Mouse (Mus musculus) heart, adult 8-10 months (tissue): Measurements from ENCODE around the gene Mgll. TPM values are rescaled to one million over a fixed set of nuclear protein-coding genes. Genes with fewer than 3 reads are reported as not detected.

Experiments used
- DNase-seq: peaks from one replicate; pipeline ENCODE4 v3.0.0; 2022; ENCODE audit warnings: low spot score
- total RNA-seq, 4 experiments: library from RNA; stranded (reverse); gene quantifications; 2 replicates each; pipeline ENCODE4 v1.2.4; 2022

Mgll gene
- total RNA-seq, 4 experiments from 2014 or later, result 74.8 to 134 (median 102) TPM

DNA sequence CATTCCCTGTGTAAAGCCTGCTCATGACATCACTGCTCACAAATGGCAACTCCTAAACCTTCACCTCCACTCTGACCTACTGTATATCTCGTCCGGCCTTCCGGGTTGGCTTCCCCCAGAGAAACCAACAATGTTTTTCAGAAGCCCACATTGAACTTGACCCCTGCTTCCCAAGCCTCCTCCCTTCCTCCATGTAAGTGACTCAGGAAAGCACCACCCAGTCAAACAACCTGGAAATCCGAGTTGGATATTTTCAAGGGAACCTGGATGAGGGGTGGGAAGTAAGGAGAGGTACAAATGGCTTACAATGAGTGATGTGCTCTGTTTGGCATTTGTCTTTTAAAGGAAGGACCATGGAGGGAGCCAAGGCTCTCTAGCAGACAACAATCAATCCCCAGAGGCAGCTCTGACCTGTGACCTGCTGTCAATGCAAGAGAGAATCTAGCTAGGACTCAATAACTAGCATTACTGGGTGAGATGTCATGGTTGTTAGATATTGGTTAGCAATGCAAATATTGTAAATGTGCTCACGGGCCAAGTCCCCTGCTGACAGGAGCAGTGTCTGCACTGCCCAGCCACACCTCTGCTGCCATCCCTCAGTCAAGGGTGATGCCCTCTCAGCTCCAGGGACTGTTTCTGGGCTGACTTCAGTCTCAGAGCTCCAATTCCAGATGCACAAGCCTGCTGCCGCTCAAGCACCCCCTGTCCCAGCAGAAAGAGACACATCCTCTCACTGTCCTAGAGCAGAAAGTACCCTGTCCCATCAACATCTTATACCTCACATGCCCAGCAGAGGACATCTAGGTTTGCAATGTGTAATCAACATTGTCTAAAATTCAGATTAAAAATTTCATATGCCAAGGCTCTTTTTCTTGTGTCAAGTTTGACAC, 6.8 kb upstream of the Mgll start:
- peak; percentile 85 for DNase-seq

DNA sequence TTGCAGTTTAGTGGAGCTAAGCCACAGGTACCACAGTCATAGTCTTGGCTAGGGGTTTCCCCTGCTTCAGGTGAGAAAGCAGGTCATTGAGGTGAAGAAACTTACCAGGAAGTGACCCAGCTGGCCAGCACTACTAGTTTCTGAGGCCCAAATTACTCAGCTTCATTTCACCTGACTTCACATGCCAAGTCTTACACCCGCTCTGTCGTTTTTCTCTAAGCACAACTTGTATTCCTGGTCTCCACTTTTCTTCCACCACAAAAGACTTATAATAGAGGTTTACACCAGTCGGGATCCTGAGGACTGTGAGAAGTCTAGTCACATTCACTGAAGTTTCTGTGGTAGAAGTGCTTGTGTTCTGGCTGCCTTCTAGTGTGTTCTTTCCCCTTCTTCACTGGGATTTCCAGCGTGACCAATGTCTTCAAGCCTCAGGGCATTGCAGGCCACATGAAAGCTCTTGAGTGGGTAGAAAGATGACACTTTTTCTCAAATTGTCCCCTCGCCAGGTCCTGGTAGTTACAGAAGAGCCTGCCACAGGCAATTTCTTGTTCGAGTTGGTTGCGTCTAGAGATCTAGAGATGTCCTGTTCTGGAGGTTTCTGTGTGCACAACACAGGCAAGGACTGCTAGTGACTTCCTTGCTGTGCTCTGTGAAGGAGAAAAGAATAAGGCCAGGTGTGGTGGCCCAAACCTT, 6.0 kb upstream of the Mgll start:
- no peak for DNase-seq

- DNase-seq, result no peak
Measured at GRCm38 (mm10) chr6:88721059-88721458, 3.2 kb upstream of the Mgll start.

- no peak for DNase-seq
Measured at GRCm38 (mm10) chr6:88722906-88723305, 1.3 kb upstream of the Mgll start.

GRCm38 (mm10) chr6:88723806-88724312, 353 bp upstream of the Mgll start:
- DNase-seq, result no peak

- no peak for DNase-seq
Measured at GRCm38 (mm10) chr6:88725590-88725989, 1.4 kb downstream of the Mgll start.

GRCm38 (mm10) chr6:88726252-88727211, 2.3 kb downstream of the Mgll start:
- no peak for DNase-seq

DNA sequence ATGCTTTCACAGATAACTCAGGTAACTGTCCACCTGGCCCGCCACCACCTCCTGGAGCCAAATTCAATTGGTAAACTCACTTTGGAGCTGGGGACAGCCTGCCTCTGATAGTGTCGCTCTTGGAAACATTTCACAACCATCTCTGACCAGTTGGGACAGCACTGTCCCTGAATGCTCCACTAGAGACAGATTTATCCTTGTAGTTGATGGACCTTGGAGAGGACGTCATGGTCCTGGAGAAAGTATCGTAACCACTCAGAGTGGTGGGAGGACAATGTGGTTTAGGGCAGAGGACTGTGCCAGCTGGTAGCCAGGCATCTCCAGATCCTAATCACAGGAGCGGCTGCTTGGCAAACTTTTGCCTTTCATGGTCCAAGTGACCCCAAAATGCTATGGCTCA, 3.3 kb downstream of the Mgll start:
- DNase-seq, result no peak

- DNase-seq, result no peak
Measured at GRCm38 (mm10) chr6:88728054-88728453, 3.8 kb downstream of the Mgll start.

- DNase-seq, result no peak
Measured at GRCm38 (mm10) chr6:88728515-88728914, 4.3 kb downstream of the Mgll start.

DNA sequence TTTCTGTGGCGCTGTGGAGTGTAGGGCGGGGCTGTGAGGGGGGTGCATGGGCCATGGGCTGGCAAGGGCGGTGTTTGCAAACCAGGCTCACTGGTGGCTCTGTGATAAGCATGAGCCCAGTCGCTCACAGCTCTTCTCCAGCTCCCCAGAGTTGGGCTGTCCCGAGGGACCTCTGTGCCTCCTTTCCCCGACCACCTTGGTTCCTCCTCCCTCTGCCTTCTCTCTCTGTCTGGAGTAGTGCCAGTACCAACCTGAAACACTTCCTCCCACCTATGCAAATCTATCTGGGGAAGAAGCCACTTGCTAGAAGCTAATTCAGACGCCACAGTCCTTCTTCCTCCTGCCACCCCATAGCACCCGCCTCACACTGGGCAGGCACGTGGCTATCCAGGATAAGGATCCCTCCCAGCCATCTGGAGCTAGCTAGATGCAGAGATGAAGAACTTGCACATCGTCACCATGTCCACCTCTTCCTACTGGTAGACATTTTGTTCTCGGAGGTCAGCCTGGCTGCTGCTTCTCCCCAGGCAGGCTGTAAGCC, 7.1 kb downstream of the Mgll start:
- no peak for DNase-seq

DNA sequence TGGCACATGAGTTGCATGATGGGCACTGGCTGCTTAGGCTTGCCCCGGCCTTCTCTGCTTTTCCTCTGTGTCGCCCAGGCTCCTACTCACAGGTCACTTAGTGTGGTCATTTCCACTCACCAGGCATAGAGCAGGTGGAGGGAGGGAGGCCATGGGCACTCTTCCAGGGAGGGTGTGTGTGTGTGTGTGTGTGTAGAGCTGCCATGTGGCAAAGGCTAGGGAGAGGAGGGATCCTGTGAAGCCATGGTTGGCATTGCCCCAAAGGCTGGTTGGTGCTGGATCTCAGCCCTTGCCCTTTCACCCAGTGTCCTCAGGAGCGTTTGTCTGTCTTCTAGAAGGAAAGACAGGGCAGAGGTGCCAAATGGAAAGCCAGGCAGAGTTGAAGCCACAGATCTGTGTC, 7.8 kb downstream of the Mgll start:
- peak; percentile 50 for DNase-seq

- DNase-seq, result no peak
Measured at GRCm38 (mm10) chr6:88732643-88733613, 8.7 kb downstream of the Mgll start.

GRCm38 (mm10) chr6:88736337-88736736, 12.1 kb downstream of the Mgll start:
- no peak for DNase-seq

DNA sequence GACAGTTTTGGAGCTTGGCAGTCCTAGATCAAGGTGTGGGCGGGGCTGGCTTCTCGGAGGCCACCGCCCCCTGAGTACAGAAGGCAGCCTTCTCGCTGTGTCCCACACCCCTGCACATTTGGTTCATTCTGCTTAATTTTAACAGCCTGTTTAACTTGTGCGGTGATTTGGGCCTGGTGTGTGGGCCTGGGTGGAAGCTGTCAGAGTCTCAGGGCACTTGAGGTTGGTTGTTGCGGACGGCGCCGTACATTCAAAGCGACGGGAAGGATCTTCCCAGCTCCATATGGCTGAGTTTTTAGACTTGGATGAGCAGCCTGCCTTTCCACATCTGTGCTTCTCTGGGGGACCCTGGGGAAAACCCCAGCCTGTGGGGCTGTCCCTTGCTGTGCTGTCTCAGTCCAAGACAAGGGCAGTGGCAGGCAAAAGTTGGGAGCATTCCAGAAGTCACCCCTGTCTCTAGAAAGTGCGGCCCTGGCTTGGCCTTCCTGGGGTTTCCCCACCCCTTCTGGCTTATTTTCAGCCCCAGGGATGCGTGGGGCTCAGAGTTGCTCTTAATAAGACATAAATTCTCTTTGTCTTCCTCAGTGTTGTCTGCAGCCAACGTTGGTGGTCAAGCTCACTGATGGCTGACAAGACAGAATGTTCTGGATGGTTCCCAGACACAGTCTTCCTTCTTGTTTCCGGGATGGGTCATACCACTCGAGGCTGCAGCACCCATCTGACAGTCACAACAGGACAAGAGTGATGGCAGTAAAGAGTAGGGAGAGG, 12.7 kb downstream of the Mgll start:
- DNase-seq, result no peak

- DNase-seq, result no peak
Measured at GRCm38 (mm10) chr6:88737509-88737888, 13.3 kb downstream of the Mgll start.

DNA sequence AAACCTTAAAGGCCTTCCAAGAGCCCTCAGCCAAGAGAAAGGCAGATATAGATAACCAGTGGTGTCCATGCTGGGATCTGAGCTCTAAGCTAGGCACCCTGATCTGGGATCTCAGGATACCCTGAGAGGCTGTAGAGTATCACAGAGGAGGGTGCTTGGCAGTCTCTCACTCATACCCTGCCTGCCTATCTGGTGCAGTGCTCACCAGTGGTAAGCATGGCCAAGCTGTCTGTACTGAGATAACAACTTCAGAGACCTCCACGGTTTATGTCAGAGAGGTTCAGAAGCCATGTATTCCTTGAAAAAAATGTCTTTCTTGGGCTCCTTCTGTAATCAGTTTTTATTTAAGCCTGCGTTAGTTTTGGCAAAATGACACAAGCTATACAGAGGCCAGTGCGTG, 16.8 kb downstream of the Mgll start:
- DNase-seq, result no peak

- no peak for DNase-seq
Measured at GRCm38 (mm10) chr6:88741791-88742190, 17.6 kb downstream of the Mgll start.

DNA sequence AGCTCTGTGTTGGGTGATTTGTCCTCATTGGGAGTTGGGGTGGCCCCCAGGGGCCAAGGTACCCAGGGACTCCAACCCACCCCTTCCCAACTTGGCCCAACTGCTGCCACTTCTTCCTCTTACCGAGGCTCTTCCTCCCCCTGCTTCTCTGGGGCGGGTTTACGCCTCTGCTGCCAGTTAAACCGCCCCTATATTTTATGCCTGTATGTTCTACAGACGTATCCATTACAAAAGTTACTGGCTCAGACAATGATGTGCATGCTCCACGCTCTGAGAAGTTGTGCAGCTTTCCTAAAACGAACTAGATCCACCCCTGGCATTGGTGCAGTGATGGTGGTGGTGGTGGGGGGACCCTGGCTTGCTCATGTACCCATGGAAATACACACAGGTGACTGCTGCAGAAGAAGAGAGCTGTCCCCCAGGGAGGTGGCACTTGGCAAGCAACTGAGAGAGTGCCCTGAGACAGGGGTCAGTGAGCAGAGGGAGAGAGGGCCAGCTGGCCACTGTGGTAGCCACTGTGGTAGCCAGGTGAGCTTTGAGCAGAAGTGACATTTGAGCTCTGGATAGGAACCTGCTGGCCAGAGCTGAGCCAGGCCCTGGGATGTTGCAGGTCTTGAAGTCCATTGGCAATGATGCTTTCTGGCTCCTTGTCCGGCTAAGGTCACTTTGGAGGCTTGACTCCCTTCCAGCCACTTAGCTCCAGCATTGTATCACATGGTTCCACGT, 18.2 kb downstream of the Mgll start:
- no peak for DNase-seq
